In the genomic region with DNA sequence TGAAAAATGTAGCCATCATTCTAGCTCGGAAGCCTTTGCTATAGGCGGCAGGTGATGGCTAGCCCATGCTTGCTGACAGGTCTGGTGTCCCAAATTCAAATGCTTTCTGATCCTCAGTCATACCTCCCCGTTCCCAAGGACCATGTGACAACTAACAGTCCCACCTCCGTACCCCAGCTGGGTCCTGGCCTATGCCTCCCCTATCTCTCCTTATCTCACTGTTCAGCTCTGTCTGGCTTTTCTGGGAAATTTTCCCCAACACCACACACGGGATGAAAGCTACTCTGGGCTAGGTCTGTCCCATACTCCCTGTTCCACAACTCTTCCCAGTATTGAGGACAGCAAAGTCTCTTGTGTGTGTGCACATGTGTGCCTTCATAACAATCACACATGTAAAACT, we compare ENCODE assay signal across 16 mouse cellular contexts. TPM values are rescaled to one million over a fixed set of nuclear protein-coding genes. Genes with fewer than 3 reads are reported as not detected.
DNase-seq lines count a peak whose midpoint lies in the region; ATAC-seq lines count a peak whose summit lies in the region.
"Had no signal": no experiment of that assay in that cellular context is flagged by ENCODE, and none has a peak within 500 bp of the region (broad histone marks: within the 10 kb centered on the region; RNA-seq: fewer than 3 reads in every experiment).

No protein-coding gene starts in this region.

- WGBS in embryonic facial prominence, embryonic 15.5 days = 67% methylated on average over 5 of the region's 5 CpGs
- 86% methylated on average over 5 of the region's 5 CpGs for WGBS in embryonic facial prominence, embryonic 10.5 days
- 36% methylated on average over 5 of the region's 5 CpGs for whole genome bisulfite sequencing in heart, embryonic 16.5 days
- WGBS in midbrain, embryonic 10.5 days = 75% methylated on average over 5 of the region's 5 CpGs
- 76% methylated on average over 5 of the region's 5 CpGs for WGBS in midbrain, embryonic 13.5 days

- H3K36me3 ChIP-seq in embryonic facial prominence, embryonic 15.5 days = peaks cover 8% of the 10 kb centered on the region; the same call in 1 of the 2 replicates
- H3K36me3 ChIP-seq in embryonic facial prominence, embryonic 10.5 days (replicated peaks) = peaks cover 80% of the 10 kb centered on the region
- H3K36me3 ChIP-seq in heart, embryonic 16.5 days (ENCODE audit: control insufficient read depth, insufficient read depth) = peaks cover 8% of the 10 kb centered on the region; the same call in 1 of the 2 replicates
- peaks cover 78% of the 10 kb centered on the region for H3K36me3 ChIP-seq in midbrain, embryonic 10.5 days
- H3K36me3 ChIP-seq in midbrain, embryonic 13.5 days = peaks cover 22% of the 10 kb centered on the region; the same call in 1 of the 2 replicates
- H3K36me3 ChIP-seq: forebrain, embryonic 15.5 days had no signal

- peaks cover 10% of the 10 kb centered on the region for H3K4me1 ChIP-seq in embryonic facial prominence, embryonic 15.5 days
- peaks cover 18% of the 10 kb centered on the region for H3K4me1 ChIP-seq in embryonic facial prominence, embryonic 10.5 days
- H3K4me1 ChIP-seq in heart, embryonic 16.5 days (ENCODE audit: control insufficient read depth, insufficient read depth, low read length) = peaks cover 11% of the 10 kb centered on the region
- H3K4me1 ChIP-seq in midbrain, embryonic 10.5 days = peaks cover 30% of the 10 kb centered on the region
- 0 out of 2 replicates have a peak, but pooled peaks cover 7% of the 10 kb centered on the region for H3K4me1 ChIP-seq in midbrain, embryonic 13.5 days (replicated peaks)
- H3K4me1 ChIP-seq: embryonic facial prominence, embryonic 12.5 days; forebrain, embryonic 15.5 days; limb, embryonic 10.5 days had no signal

- H3K9me3 ChIP-seq in embryonic facial prominence, embryonic 15.5 days (replicated peaks) = 0 out of 2 replicates have a peak, but pooled peaks cover 5% of the 10 kb centered on the region
- H3K9me3 ChIP-seq in embryonic facial prominence, embryonic 10.5 days = peaks cover 12% of the 10 kb centered on the region; the same call in 1 of the 2 replicates
- H3K9me3 ChIP-seq in heart, embryonic 16.5 days (replicated peaks; ENCODE audit: control insufficient read depth, low read length) = peaks cover 9% of the 10 kb centered on the region
- H3K9me3 ChIP-seq in midbrain, embryonic 10.5 days (replicated peaks) = peaks cover 16% of the 10 kb centered on the region
- peaks cover 9% of the 10 kb centered on the region for H3K9me3 ChIP-seq in midbrain, embryonic 13.5 days
- H3K9me3 ChIP-seq: limb, embryonic 10.5 days had no signal

- intact Hi-C loops in heart, postnatal 25 days (cut with DNase I) = no loop called here

- H3K27ac ChIP-seq in embryonic facial prominence, embryonic 15.5 days (replicated peaks) = 0 out of 2 replicates have a peak overlapping the region, but pooled peaks have one; percentile 34
- H3K27ac ChIP-seq in embryonic facial prominence, embryonic 10.5 days (replicated peaks) = no peak overlapping the region
- H3K27ac ChIP-seq in heart, embryonic 16.5 days (ENCODE audit: low read length) = peak overlapping the region; percentile 49
- H3K27ac ChIP-seq in midbrain, embryonic 10.5 days (replicated peaks) = peak overlapping the region; percentile 76
- H3K27ac ChIP-seq in midbrain, embryonic 13.5 days = no peak overlapping the region
- H3K27ac ChIP-seq: embryonic facial prominence, embryonic 12.5 days; forebrain, embryonic 15.5 days; left cerebral cortex, adult 2 months; limb, embryonic 10.5 days had no signal

- H3K4me3 ChIP-seq in embryonic facial prominence, embryonic 15.5 days (replicated peaks) = no peak overlapping the region
- no peak overlapping the region for H3K4me3 ChIP-seq in embryonic facial prominence, embryonic 10.5 days
- H3K4me3 ChIP-seq in heart, embryonic 16.5 days (ENCODE audit: low read length) = no peak overlapping the region
- no peak overlapping the region for H3K4me3 ChIP-seq in midbrain, embryonic 10.5 days
- H3K4me3 ChIP-seq in midbrain, embryonic 13.5 days (replicated peaks) = no peak overlapping the region
- H3K4me3 ChIP-seq: embryonic facial prominence, embryonic 12.5 days; forebrain, embryonic 15.5 days; hindbrain, embryonic 10.5 days; left cerebral cortex, adult 2 months; limb, embryonic 10.5 days had no signal

- no peak overlapping the region for H3K9ac ChIP-seq in embryonic facial prominence, embryonic 15.5 days
- no peak overlapping the region for H3K9ac ChIP-seq in heart, embryonic 16.5 days (ENCODE audit: low read length)
- no peak overlapping the region for H3K9ac ChIP-seq in midbrain, embryonic 13.5 days (replicated peaks)
- H3K9ac ChIP-seq: embryonic facial prominence, embryonic 12.5 days; forebrain, embryonic 15.5 days had no signal

- no peaks in the 10 kb centered on the region for H3K27me3 ChIP-seq in embryonic facial prominence, embryonic 15.5 days
- H3K27me3 ChIP-seq in embryonic facial prominence, embryonic 10.5 days (replicated peaks; ENCODE audit: low read depth, poor library complexity, severe bottlenecking) = no peaks in the 10 kb centered on the region
- no peaks in the 10 kb centered on the region for H3K27me3 ChIP-seq in heart, embryonic 16.5 days (ENCODE audit: control insufficient read depth, insufficient read depth, low read length)
- no peaks in the 10 kb centered on the region for H3K27me3 ChIP-seq in midbrain, embryonic 10.5 days (ENCODE audit: low read depth, poor library complexity, severe bottlenecking)
- no peaks in the 10 kb centered on the region for H3K27me3 ChIP-seq in midbrain, embryonic 13.5 days
- H3K27me3 ChIP-seq: embryonic facial prominence, embryonic 12.5 days; forebrain, embryonic 15.5 days had no signal

- DNase-seq in embryonic facial prominence, embryonic 10.5 days (ENCODE audit: low spot score) = no peak
- no peak for DNase-seq in heart, postnatal 25 days (ENCODE audit: low spot score)
- no peak for DNase-seq in midbrain, embryonic 10.5 days (ENCODE audit: low spot score)
- DNase-seq in cerebellum, postnatal 14 days = no peak
- DNase-seq: cerebellum, adult 9-10 months; thymus, postnatal 36 days had no signal

- no peak for ATAC-seq in embryonic facial prominence, embryonic 15.5 days (ENCODE audit: insufficient number of reproducible peaks, low FRiP score, low TSS enrichment, low read depth)
- ATAC-seq in heart, embryonic 16.5 days (replicated peaks; ENCODE audit: extremely low read depth, insufficient read depth, low FRiP score) = peak; percentile 71
- no peak for ATAC-seq in midbrain, embryonic 13.5 days
- no peak for ATAC-seq in inflammation-experienced regulatory T-cells, adult 6 months
- ATAC-seq: activated CD4-positive, CD25-positive, alpha-beta regulatory T cell, adult 4 months; forebrain, embryonic 15.5 days had no signal

- H3K4me2 ChIP-seq in embryonic facial prominence, embryonic 15.5 days (replicated peaks) = no peak overlapping the region
- H3K4me2 ChIP-seq in heart, embryonic 16.5 days (ENCODE audit: low read depth, low read length) = no peak overlapping the region; the same call in 1 of the 2 replicates
- H3K4me2 ChIP-seq in midbrain, embryonic 13.5 days (replicated peaks) = no peak overlapping the region
- H3K4me2 ChIP-seq: embryonic facial prominence, embryonic 12.5 days; forebrain, embryonic 15.5 days had no signal

RNA-seq across cellular contexts. Expression of a gene that starts 58.0 kb away (rescaled TPM):
- polyA plus RNA-seq in embryonic facial prominence, embryonic 15.5 days (2015; fragmentation: Nextera tagmentation; extraction: Ambion mirVana) = 29.0 and 32.5 TPM in 2 replicates
- 37.4 and 38.2 TPM in 2 replicates for polyA plus RNA-seq in embryonic facial prominence, embryonic 10.5 days (2016; fragmentation: Nextera tagmentation; extraction: Ambion mirVana)
- 13.4 and 15.1 TPM in 2 replicates for polyA plus RNA-seq in heart, embryonic 16.5 days (2015; fragmentation: Nextera tagmentation; extraction: Ambion mirVana)
- 1 to 10 TPM; 4.5 to 6.2 TPM for total RNA-seq in heart, postnatal 25 days (2021)
- polyA plus RNA-seq in midbrain, embryonic 10.5 days (2016; fragmentation: Nextera tagmentation; extraction: Ambion mirVana) = 37.2 and 37.9 TPM in 2 replicates
- polyA plus RNA-seq in midbrain, embryonic 13.5 days (2015; fragmentation: Nextera tagmentation; extraction: Ambion mirVana) = 33.0 and 35.8 TPM in 2 replicates
- polyA plus RNA-seq in inflammation-experienced regulatory T-cells, adult 6 months (2017; shearing (Covaris generic)) = 10 to 100 TPM; 23.4 to 40.5 (median 34.5) TPM

Comparison
In these comparisons a context has a peak if more than half of its experiments do, and no peak if none do; other contexts are left out.
1. H3K27ac ChIP-seq: peak in embryonic facial prominence, embryonic 15.5 days (single experiment), heart, embryonic 16.5 days (single experiment) and midbrain, embryonic 10.5 days (single experiment); none in embryonic facial prominence, embryonic 10.5 days (single experiment) and midbrain, embryonic 13.5 days (single experiment).